Mouse (Mus musculus) cortical plate, adult 2 months (tissue): ENCODE results near the gene Dmrtc2.

ENCODE experiments used
- CTCF ChIP-seq: fragments of 200-500 bp; IDR thresholded peaks from 2 replicates; pipeline ENCODE4 v1.5.1; 2011; ENCODE audit warnings: mild to moderate bottlenecking, control low read depth, low read length; ENCODE audit not compliant: insufficient read depth; ENCODE audit errors: extremely low read depth
- POLR2A ChIP-seq: fragments of 200-500 bp; IDR thresholded peaks from 2 replicates; pipeline ENCODE4 v1.6.1; 2011; ENCODE audit warnings: mild to moderate bottlenecking, low read length, control low read depth; ENCODE audit not compliant: insufficient read depth; ENCODE audit errors: extremely low read depth

DNA sequence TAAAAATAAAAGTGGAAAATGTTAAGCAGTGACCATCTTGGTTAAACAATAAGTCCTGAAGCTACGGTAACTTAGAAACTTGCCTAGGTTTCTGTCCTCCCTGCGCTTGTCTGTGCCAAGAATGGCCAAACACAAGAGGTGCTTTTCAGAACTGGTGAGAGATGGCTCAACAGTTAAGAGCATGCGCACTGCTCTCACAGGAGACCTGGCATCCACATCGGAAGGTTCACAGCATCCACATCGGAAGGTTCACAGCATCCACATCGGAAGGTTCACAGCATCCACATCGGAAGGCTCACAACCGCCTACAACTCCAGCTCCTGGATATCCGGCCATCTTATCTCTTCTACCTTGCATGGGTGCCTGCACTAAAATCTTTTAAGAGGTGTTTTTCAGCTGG lies 24.7 kb upstream of the Dmrtc2 start:
- TF ChIP-seq POLR2A (no peak), CTCF (no peak)
